ENCODE assay signal across 24 mouse cellular contexts in genomic region chr4:66872026-66872425, GRCm38 (mm10). TPM values are rescaled to one million over a fixed set of nuclear protein-coding genes. Genes with fewer than 3 reads are reported as not detected.
DNase-seq lines count a peak whose midpoint lies in the region; ATAC-seq and TF ChIP-seq lines count a peak whose summit lies in the region.
"Had no signal": no experiment of that assay in that cellular context is flagged by ENCODE, and none has a peak within 500 bp of the region (broad histone marks: within the 10 kb centered on the region; RNA-seq: fewer than 3 reads in every experiment).

No protein-coding gene starts in this region.

- no peak for DNase-seq in midbrain, embryonic 10.5 days (ENCODE audit: low spot score)
- no peak for DNase-seq in midbrain, postnatal 0 days (ENCODE audit: low spot score)
- DNase-seq in midbrain, embryonic 14.5 days = no peak
- DNase-seq: adrenal gland, adult 8-10 months; adrenal gland, postnatal 14 days; adrenal gland, postnatal 36 days; B cell, adult 2 months; cerebellum, adult 11-12 months; cerebellum, adult 2 months; cerebellum, adult 9-10 months; cerebellum, postnatal 10 days; cerebellum, postnatal 25 days; forebrain, postnatal 0 days had no signal

- H3K27me3 ChIP-seq in midbrain, embryonic 15.5 days (replicated peaks) = no peaks in the 10 kb centered on the region
- H3K27me3 ChIP-seq in midbrain, embryonic 10.5 days (ENCODE audit: low read depth, poor library complexity, severe bottlenecking) = no peaks in the 10 kb centered on the region
- H3K27me3 ChIP-seq in midbrain, postnatal 0 days (ENCODE audit: insufficient read depth, low read length) = no peaks in the 10 kb centered on the region
- no peaks in the 10 kb centered on the region for H3K27me3 ChIP-seq in midbrain, embryonic 14.5 days (ENCODE audit: control insufficient read depth, insufficient read depth, low read length)
- H3K27me3 ChIP-seq: CH12.LX; embryonic facial prominence, embryonic 12.5 days; forebrain, embryonic 13.5 days; forebrain, embryonic 15.5 days; Patski had no signal

- TF ChIP-seq CTCF in midbrain, postnatal 0 days (IDR thresholded peaks at IDR 0.05) = no peak

- H3K4me2 ChIP-seq in midbrain, embryonic 15.5 days = no peak overlapping the region
- H3K4me2 ChIP-seq in midbrain, postnatal 0 days (ENCODE audit: low read depth, low read length, poor library complexity, severe bottlenecking) = no peak overlapping the region
- no peak overlapping the region for H3K4me2 ChIP-seq in midbrain, embryonic 14.5 days (ENCODE audit: low read length)
- H3K4me2 ChIP-seq: embryonic facial prominence, embryonic 12.5 days; forebrain, embryonic 13.5 days; forebrain, embryonic 15.5 days had no signal

- WGBS in midbrain, embryonic 15.5 days = 64% methylated on average over 5 of the region's 5 CpGs
- WGBS in midbrain, embryonic 10.5 days = 88% methylated on average over 5 of the region's 5 CpGs
- WGBS in midbrain, postnatal 0 days = 60% methylated on average over 5 of the region's 5 CpGs
- 74% methylated on average over 5 of the region's 5 CpGs for WGBS in midbrain, embryonic 14.5 days

- peak; percentile 70; the same call in 1 of the 2 replicates for ATAC-seq in midbrain, embryonic 15.5 days (replicated peaks)
- ATAC-seq in midbrain, postnatal 0 days (ENCODE audit: low FRiP score) = 0 out of 2 replicates have a peak, but pooled peaks have one; percentile 20
- ATAC-seq in midbrain, embryonic 14.5 days (ENCODE audit: low FRiP score, low TSS enrichment) = no peak
- ATAC-seq in megakaryocyte, adult 5-6 weeks (ENCODE audit: poor library complexity, severe bottlenecking) = no peak
- ATAC-seq: activated CD4-positive, CD25-positive, alpha-beta regulatory T cell, adult 4 months; CD4-positive, CD25-positive, alpha-beta regulatory T cell, adult 4 months; forebrain, embryonic 13.5 days; forebrain, embryonic 15.5 days; forebrain, postnatal 0 days; Patski had no signal

- no peak overlapping the region for H3K4me3 ChIP-seq in midbrain, embryonic 15.5 days
- H3K4me3 ChIP-seq in midbrain, embryonic 10.5 days = no peak overlapping the region
- no peak overlapping the region for H3K4me3 ChIP-seq in midbrain, postnatal 0 days (ENCODE audit: low read depth, low read length)
- H3K4me3 ChIP-seq in midbrain, embryonic 14.5 days (replicated peaks; ENCODE audit: low read depth, low read length) = no peak overlapping the region
- H3K4me3 ChIP-seq: embryonic facial prominence, embryonic 10.5 days; embryonic facial prominence, embryonic 12.5 days; forebrain, embryonic 13.5 days; forebrain, embryonic 15.5 days had no signal

- H3K36me3 ChIP-seq in midbrain, embryonic 15.5 days (replicated peaks) = no peaks in the 10 kb centered on the region
- no peaks in the 10 kb centered on the region for H3K36me3 ChIP-seq in midbrain, embryonic 10.5 days
- no peaks in the 10 kb centered on the region for H3K36me3 ChIP-seq in midbrain, postnatal 0 days (ENCODE audit: insufficient read depth, low read length)
- H3K36me3 ChIP-seq in midbrain, embryonic 14.5 days (ENCODE audit: control insufficient read depth, insufficient read depth, low read length) = no peaks in the 10 kb centered on the region
- H3K36me3 ChIP-seq: embryonic facial prominence, embryonic 10.5 days; embryonic facial prominence, embryonic 12.5 days; forebrain, embryonic 15.5 days; G1E had no signal

- no peak overlapping the region for H3K9ac ChIP-seq in midbrain, embryonic 15.5 days
- no peak overlapping the region for H3K9ac ChIP-seq in midbrain, postnatal 0 days (replicated peaks; ENCODE audit: low read length, poor library complexity, severe bottlenecking)
- no peak overlapping the region for H3K9ac ChIP-seq in midbrain, embryonic 14.5 days (replicated peaks; ENCODE audit: low read length)
- H3K9ac ChIP-seq: embryonic facial prominence, embryonic 12.5 days; forebrain, embryonic 13.5 days; forebrain, embryonic 15.5 days; forebrain, postnatal 0 days had no signal

- H3K4me1 ChIP-seq in midbrain, embryonic 15.5 days = no peaks in the 10 kb centered on the region; the same call in 1 of the 2 replicates
- peaks cover 7% of the 10 kb centered on the region for H3K4me1 ChIP-seq in midbrain, embryonic 10.5 days
- peaks cover 3% of the 10 kb centered on the region; the same call in 1 of the 2 replicates for H3K4me1 ChIP-seq in midbrain, postnatal 0 days (ENCODE audit: insufficient read depth, low read length)
- no peaks in the 10 kb centered on the region for H3K4me1 ChIP-seq in midbrain, embryonic 14.5 days (ENCODE audit: control insufficient read depth, insufficient read depth, low read length)
- H3K4me1 ChIP-seq: embryonic facial prominence, embryonic 12.5 days; forebrain, embryonic 13.5 days; forebrain, embryonic 15.5 days had no signal

- H3K9me3 ChIP-seq in midbrain, embryonic 15.5 days = no peaks in the 10 kb centered on the region
- no peaks in the 10 kb centered on the region for H3K9me3 ChIP-seq in midbrain, embryonic 10.5 days (replicated peaks)
- no peaks in the 10 kb centered on the region for H3K9me3 ChIP-seq in midbrain, postnatal 0 days (ENCODE audit: low read length)
- H3K9me3 ChIP-seq in midbrain, embryonic 14.5 days (ENCODE audit: control insufficient read depth, low read length) = no peaks in the 10 kb centered on the region
- H3K9me3 ChIP-seq: embryonic facial prominence, embryonic 10.5 days; embryonic facial prominence, embryonic 12.5 days; forebrain, embryonic 13.5 days; forebrain, embryonic 15.5 days had no signal

- H3K27ac ChIP-seq in midbrain, embryonic 15.5 days = peak overlapping the region; percentile 13; the same call in 1 of the 2 replicates
- no peak overlapping the region for H3K27ac ChIP-seq in midbrain, embryonic 10.5 days (replicated peaks)
- no peak overlapping the region for H3K27ac ChIP-seq in midbrain, postnatal 0 days (ENCODE audit: low read depth, low read length)
- no peak overlapping the region for H3K27ac ChIP-seq in midbrain, embryonic 14.5 days (replicated peaks; ENCODE audit: low read depth, low read length)
- H3K27ac ChIP-seq: embryonic facial prominence, embryonic 10.5 days; embryonic facial prominence, embryonic 12.5 days; forebrain, embryonic 13.5 days; forebrain, embryonic 15.5 days had no signal

RNA-seq across cellular contexts. Expression of gene Tlr4, which starts 44.6 kb away (rescaled TPM):
- polyA plus RNA-seq in midbrain, embryonic 15.5 days (2015; fragmentation: Nextera tagmentation; extraction: Ambion mirVana) = 0.63 and 0.94 TPM in 2 replicates
- 0.79 and 0.93 TPM in 2 replicates for polyA plus RNA-seq in midbrain, embryonic 10.5 days (2016; fragmentation: Nextera tagmentation; extraction: Ambion mirVana)
- total RNA-seq in midbrain, postnatal 0 days (2014; rRNA removed) = 1.8 TPM in 2 replicates
- polyA plus RNA-seq in midbrain, postnatal 0 days (2015; fragmentation: Nextera tagmentation; extraction: Ambion mirVana) = 0.39 and 0.55 TPM in 2 replicates
- polyA plus RNA-seq in midbrain, embryonic 14.5 days (2014; fragmentation: Nextera tagmentation; extraction: Ambion mirVana) = 0.36 and 1.3 TPM in 2 replicates
- 21.8 and 22.9 TPM in 2 replicates for total RNA-seq in megakaryocyte, adult 5-6 weeks (2015)
- 18.2 and 27.0 TPM in 2 replicates for total RNA-seq in megakaryocyte, adult 5-6 weeks (2017)
- polyA plus RNA-seq: G1E had no signal

Comparison
In these comparisons a context has a peak if more than half of its experiments do, and no peak if none do; other contexts are left out.
1. ATAC-seq: peak in midbrain, embryonic 15.5 days (single experiment) and midbrain, postnatal 0 days (single experiment); none in midbrain, embryonic 14.5 days (single experiment) and megakaryocyte, adult 5-6 weeks (single experiment).